Mouse (Mus musculus) liver, embryonic 14.5 days (tissue): Measurements from ENCODE around the gene Clnk.

Source experiments
- CTCF ChIP-seq: IDR thresholded peaks from 2 replicates; pipeline ENCODE4 v1.5.1; 2016; ENCODE audit warnings: antibody characterized with exemption, low read depth, control low read depth
- EP300 ChIP-seq: IDR thresholded peaks from 2 replicates; pipeline ENCODE4 v1.6.1; 2016; ENCODE audit warnings: antibody characterized with exemption, low read depth

DNA sequence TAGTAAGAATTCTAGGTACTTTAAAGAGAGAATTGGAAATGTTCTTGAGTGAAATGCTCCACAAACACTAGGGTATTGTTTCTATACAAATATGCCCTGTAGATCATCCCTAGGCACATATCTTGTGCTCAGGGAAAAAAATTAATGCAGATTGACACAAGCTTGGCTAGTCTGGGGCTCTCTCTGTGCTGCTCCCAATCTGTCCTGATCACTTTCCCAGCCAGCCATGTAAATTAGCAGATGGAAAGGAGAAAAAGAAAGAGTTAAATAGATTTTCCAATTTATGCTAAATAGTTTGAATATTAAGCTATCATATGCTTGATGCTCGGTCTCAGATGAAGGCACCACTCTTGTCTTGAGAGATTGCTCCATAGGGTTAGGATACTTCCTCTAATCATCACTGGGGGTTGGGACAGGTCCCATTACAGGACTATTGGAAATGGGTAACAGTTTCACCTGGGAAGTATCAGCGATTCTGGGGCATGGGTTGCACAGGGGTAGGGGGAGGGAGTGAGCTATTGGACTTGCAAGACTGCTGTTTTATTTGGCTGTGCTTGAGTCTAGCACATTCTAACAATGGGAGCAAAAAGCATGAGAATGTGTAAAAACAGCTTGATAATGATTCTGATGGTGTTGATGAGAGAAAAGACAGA, 10.1 kb upstream of the Clnk start:
- TF ChIP-seq CTCF: no peak
- TF ChIP-seq EP300: no peak
